Mouse (Mus musculus) liver, postnatal 0 days (tissue): ENCODE data around the gene Afp. TPM values are rescaled to one million over a fixed set of nuclear protein-coding genes. Genes with fewer than 3 reads are reported as not detected.
A peak's percentile ranks its signal among the peaks of the same experiment; 100 is the strongest.

Source experiments
- ATAC-seq: fragments of 200-750 bp; cut with Nextera tagmentation; 2 replicates; pipeline ENCODE4 v1.8.0; 2017; ENCODE audit warnings: mild to moderate bottlenecking, moderate library complexity
- DNase-seq: peaks from one replicate; pipeline ENCODE4 v3.0.0-alpha.2; 2016
- H3K27ac ChIP-seq: fragments of 300-500 bp; sonication (generic); 2 replicates; pipeline ENCODE4 v1.5.1; 2014; ENCODE audit warnings: antibody characterized with exemption, moderate library complexity, mild to moderate bottlenecking, low read depth
- H3K27me3 ChIP-seq: fragments of 300-500 bp; sonication (generic); 2 replicates; pipeline ENCODE4 v1.6.1; 2014; ENCODE audit warnings: low read length, control low read depth, mixed read lengths; ENCODE audit not compliant: insufficient read depth
- H3K36me3 ChIP-seq: fragments of 300-500 bp; sonication (generic); replicated peaks from 2 replicates; pipeline ENCODE4 v1.6.1; 2014; ENCODE audit warnings: mild to moderate bottlenecking, control low read depth, low read length, moderate library complexity, mixed read lengths; ENCODE audit not compliant: insufficient read depth
- H3K4me1 ChIP-seq: fragments of 300-500 bp; sonication (generic); 2 replicates; pipeline ENCODE4 v1.6.1; 2014; ENCODE audit warnings: antibody characterized with exemption, mild to moderate bottlenecking, control low read depth; ENCODE audit not compliant: insufficient read depth
- H3K4me2 ChIP-seq: fragments of 300-500 bp; sonication (generic); 2 replicates; pipeline ENCODE4 v1.6.1; 2014; ENCODE audit warnings: low read depth, mild to moderate bottlenecking, low read length, moderate library complexity, mixed read lengths
- H3K4me3 ChIP-seq: fragments of 300-500 bp; sonication (generic); 2 replicates; pipeline ENCODE4 v1.5.1; 2014; ENCODE audit warnings: low read depth, low read length
- H3K9ac ChIP-seq: fragments of 300-500 bp; sonication (generic); replicated peaks from 2 replicates; pipeline ENCODE4 v1.6.1; 2014; ENCODE audit warnings: mild to moderate bottlenecking, moderate library complexity
- H3K9me3 ChIP-seq: fragments of 300-500 bp; sonication (generic); 2 replicates; pipeline ENCODE4 v1.6.1; 2016; ENCODE audit warnings: mild to moderate bottlenecking, control low read depth, low read length, mixed read lengths
- CTCF ChIP-seq: sonication (generic); IDR thresholded peaks from 2 replicates; pipeline ENCODE4 v1.5.1; 2016; ENCODE audit warnings: antibody characterized with exemption, low read depth
- EP300 ChIP-seq: IDR thresholded peaks from 2 replicates; pipeline ENCODE4 v1.6.1; 2016; ENCODE audit warnings: antibody characterized with exemption, low read depth, mild to moderate bottlenecking
- WGBS: fragments of 180-500 bp; shearing (Covaris S2); extraction: QIAGEN DNeasy Blood & Tissue Kit; methylation state at CpG from one replicate; pipeline ENCODE4 v1.1.7; 2014; ENCODE audit not compliant: insufficient replicate concordance; 5-methylcytosine and 5-hydroxymethylcytosine counted together
- polyA plus RNA-seq: library from polyadenylated mRNA; unstranded; fragments of >200 nt; fragmentation: Nextera tagmentation; extraction: Ambion mirVana; gene quantifications from 2 replicates; pipeline ENCODE4 v1.2.1, GENCODE M21; 2015

Gene Afp
- polyA plus RNA-seq, 1 experiment from 2014 or later: 11,303 TPM

- no peaks in the 10 kb centered on the region for H3K36me3 ChIP-seq
- peak; percentile 20 for ATAC-seq
- H3K4me2 ChIP-seq: no peak overlapping the region
- no peaks in the 10 kb centered on the region for H3K27me3 ChIP-seq
- H3K4me1 ChIP-seq: peaks cover 4% of the 10 kb centered on the region; the same call in 1 of the 2 replicates
- no peak overlapping the region for H3K9ac ChIP-seq
- H3K9me3 ChIP-seq: no peaks in the 10 kb centered on the region
- H3K27ac ChIP-seq: peak overlapping the region; percentile 19; the same call in 1 of the 2 replicates
- no peak overlapping the region for H3K4me3 ChIP-seq
- no peak for DNase-seq
- TF ChIP-seq CTCF: no peak
- TF ChIP-seq EP300: no peak
- WGBS: 25% methylated on average over 7 of the region's 7 CpGs
Observed at GRCm38 (mm10) chr5:90477308-90478140, 13.0 kb upstream of the Afp start.

DNA sequence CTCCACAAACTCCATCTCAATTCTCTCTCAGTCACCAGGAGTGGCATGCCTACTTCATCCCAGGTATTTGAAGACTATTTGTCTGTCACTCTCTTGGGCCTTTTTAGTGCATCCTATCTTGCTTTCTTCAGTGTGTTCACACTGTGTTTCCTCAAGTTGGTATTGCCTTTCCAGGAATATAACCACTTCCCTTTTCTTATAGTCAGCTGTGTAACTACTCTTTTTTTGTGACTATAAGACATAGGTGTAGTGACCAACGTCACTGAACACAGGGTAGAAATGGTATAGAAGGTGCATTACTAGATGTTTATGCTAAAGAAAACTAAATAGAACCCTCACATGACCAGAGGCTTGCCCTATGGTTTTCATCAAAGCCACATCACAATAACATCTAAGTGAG lies 11.7 kb upstream of the Afp start:
- Histone ChIP-seq H3K27ac (no peak overlapping the region), H3K9me3 (no peaks in the 10 kb centered on the region), H3K9ac (no peak overlapping the region), H3K36me3 (no peaks in the 10 kb centered on the region), H3K4me1 (peaks cover 8% of the 10 kb centered on the region), H3K27me3 (no peaks in the 10 kb centered on the region), H3K4me3 (no peak overlapping the region), H3K4me2 (no peak overlapping the region)
- no peak for DNase-seq
- no peak for TF ChIP-seq CTCF
- TF ChIP-seq EP300: no peak
- WGBS: 32% methylated on average over 1 of the region's 1 CpGs
- ATAC-seq: no peak

- Histone ChIP-seq H3K9ac (no peak overlapping the region), H3K27ac (peak overlapping the region; percentile 60), H3K27me3 (no peaks in the 10 kb centered on the region), H3K4me1 (peaks cover 15% of the 10 kb centered on the region), H3K36me3 (no peaks in the 10 kb centered on the region), H3K9me3 (no peaks in the 10 kb centered on the region), H3K4me2 (0 out of 2 replicates have a peak overlapping the region, but pooled peaks have one; percentile 2), H3K4me3 (no peak overlapping the region)
- peak; percentile 70 for ATAC-seq
- DNase-seq: no peak
- TF ChIP-seq EP300: peak; percentile 31; the same call in 1 of the 2 replicates
- TF ChIP-seq CTCF: no peak
- 59% methylated on average over 7 of the region's 7 CpGs for WGBS
Observed at GRCm38 (mm10) chr5:90485597-90485996, 4.9 kb upstream of the Afp start.

GRCm38 (mm10) chr5:90488323-90488722 lies 2.2 kb upstream of the Afp start:
- Histone ChIP-seq H3K27me3 (no peaks in the 10 kb centered on the region), H3K4me2 (no peak overlapping the region), H3K36me3 (no peaks in the 10 kb centered on the region), H3K9me3 (no peaks in the 10 kb centered on the region), H3K4me1 (peaks cover 15% of the 10 kb centered on the region; the same call in 1 of the 2 replicates), H3K27ac (peak overlapping the region; percentile 75), H3K4me3 (no peak overlapping the region), H3K9ac (no peak overlapping the region)
- DNase-seq (no peak), ATAC-seq (peak; percentile 85)
- 58% methylated on average over 7 of the region's 7 CpGs for WGBS
- TF ChIP-seq EP300: peak; percentile 66
- no peak for TF ChIP-seq CTCF

- H3K27ac ChIP-seq: peak overlapping the region; percentile 22; the same call in 1 of the 2 replicates
- ATAC-seq: no peak
- TF ChIP-seq EP300 (no peak), CTCF (no peak)
- WGBS: 35% methylated on average over 9 of the region's 9 CpGs
- peak overlapping the region; percentile 50 for H3K4me2 ChIP-seq
- H3K4me3 ChIP-seq: peak overlapping the region; percentile 25
- H3K27me3 ChIP-seq: no peaks in the 10 kb centered on the region
- peak overlapping the region; percentile 16; the same call in 1 of the 2 replicates for H3K9ac ChIP-seq
- no peaks in the 10 kb centered on the region for H3K9me3 ChIP-seq
- H3K4me1 ChIP-seq: 0 out of 2 replicates have a peak, but pooled peaks cover under 1% of the 10 kb centered on the region
- no peak for DNase-seq
- no peaks in the 10 kb centered on the region for H3K36me3 ChIP-seq
Observed at GRCm38 (mm10) chr5:90492440-90492839, 1.9 kb downstream of the Afp start.

GRCm38 (mm10) chr5:90494308-90494707 lies 3.8 kb downstream of the Afp start:
- 0 out of 2 replicates have a peak, but pooled peaks cover 6% of the 10 kb centered on the region for H3K36me3 ChIP-seq
- H3K9me3 ChIP-seq: no peaks in the 10 kb centered on the region
- TF ChIP-seq CTCF (peak; percentile 25; the same call in 1 of the 2 replicates), EP300 (no peak)
- H3K27me3 ChIP-seq: no peaks in the 10 kb centered on the region
- ATAC-seq (peak; percentile 60), DNase-seq (no peak)
- H3K4me1 ChIP-seq: no peaks in the 10 kb centered on the region
- H3K9ac ChIP-seq: no peak overlapping the region
- WGBS: 61% methylated on average over 4 of the region's 4 CpGs
- 0 out of 2 replicates have a peak overlapping the region, but pooled peaks have one; percentile 44 for H3K27ac ChIP-seq
- no peak overlapping the region for H3K4me2 ChIP-seq
- no peak overlapping the region for H3K4me3 ChIP-seq
